Mouse (Mus musculus): Measurements from ENCODE around the gene Zfp592.

DNA sequence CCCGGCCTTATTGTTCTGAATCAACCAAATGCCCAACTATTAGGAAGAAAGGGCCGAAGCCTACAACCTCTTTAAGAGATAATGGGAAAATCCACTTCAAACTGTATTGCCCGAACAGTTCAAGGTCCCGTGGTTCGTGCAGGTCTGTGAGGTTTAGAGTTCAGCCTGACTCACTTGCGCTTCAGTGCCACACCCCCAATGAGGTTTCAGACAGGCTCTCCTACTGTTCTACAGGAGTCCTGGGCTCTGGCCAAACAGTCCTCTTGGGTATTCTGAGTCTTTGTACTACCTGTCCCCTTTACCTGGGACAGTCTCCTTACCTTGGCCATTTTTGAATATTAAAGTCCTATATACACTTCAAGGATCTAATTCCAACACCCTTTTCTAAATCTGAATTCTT, 3.2 kb upstream of the Zfp592 start:
- TF ChIP-seq CTCF (IDR thresholded peaks at IDR 0.05 in 2 of 3, conservative IDR thresholded peaks at IDR 0.05 in 1 of 3; ENCODE audit: control insufficient read depth in 1 of 3, insufficient read depth in 1 of 3, low read depth in 2 of 3, low read length in 3 of 3, poor library complexity in 1 of 3, severe bottlenecking in 1 of 3) (no peak), TAL1 (IDR thresholded peaks at IDR 0.05; ENCODE audit: low read length) (no peak), RAD21 (IDR thresholded peaks at IDR 0.05; ENCODE audit: low read depth, low read length) (no peak), E2F4 (IDR thresholded peaks at IDR 0.05; ENCODE audit: borderline replicate concordance, low read depth, low read length) (no peak), ZKSCAN1 (IDR thresholded peaks at IDR 0.05; ENCODE audit: low read depth, low read length) (no peak), POLR2A (IDR thresholded peaks at IDR 0.05; ENCODE audit: control insufficient read depth in 1 of 2, insufficient read depth in 1 of 2, low read depth in 1 of 2, low read length in 2 of 2, poor library complexity in 1 of 2) (no peak), SMC3 (IDR thresholded peaks at IDR 0.05; ENCODE audit: low read depth, low read length) (no peak), USF1 (IDR thresholded peaks at IDR 0.05; ENCODE audit: low read depth, low read length) (no peak), EP300 (IDR thresholded peaks at IDR 0.05; ENCODE audit: low read depth in 1 of 2, low read length in 2 of 2) (no peak), MAX (IDR thresholded peaks at IDR 0.05; ENCODE audit: low read length) (no peak), ZNF384 (IDR thresholded peaks at IDR 0.05; ENCODE audit: low read depth, low read length) (no peak)

Measured in MEL (cell line).